Mouse (Mus musculus) stomach, postnatal 0 days (tissue): Measurements from ENCODE around the gene Dapk2. TPM values are rescaled to one million over a fixed set of nuclear protein-coding genes. Genes with fewer than 3 reads are reported as not detected.

Experiments
- ATAC-seq: fragments of 200-750 bp; cut with Nextera tagmentation; 2 replicates; pipeline ENCODE4 v1.8.0; 2017; ENCODE audit not compliant: low FRiP score, low TSS enrichment
- DNase-seq: peaks from one replicate; pipeline ENCODE4 v3.0.0-alpha.2; 2016; ENCODE audit warnings: low spot score
- H3K27ac ChIP-seq: fragments of 300-500 bp; sonication (generic); replicated peaks from 2 replicates; pipeline ENCODE4 v1.5.1; 2014; ENCODE audit warnings: mild to moderate bottlenecking, control low read depth
- H3K27me3 ChIP-seq: fragments of 300-500 bp; sonication (generic); 2 replicates; pipeline ENCODE4 v1.6.1; 2014; ENCODE audit warnings: low read length; ENCODE audit not compliant: control insufficient read depth, insufficient read depth
- H3K36me3 ChIP-seq: fragments of 300-500 bp; sonication (generic); 2 replicates; pipeline ENCODE4 v1.6.1; 2014; ENCODE audit warnings: low read length, mixed read lengths; ENCODE audit not compliant: control insufficient read depth, insufficient read depth
- H3K4me1 ChIP-seq: fragments of 300-500 bp; sonication (generic); replicated peaks from 2 replicates; pipeline ENCODE4 v1.6.1; 2014; ENCODE audit warnings: antibody characterized with exemption; ENCODE audit not compliant: control insufficient read depth, insufficient read depth
- H3K4me2 ChIP-seq: fragments of 300-500 bp; sonication (generic); replicated peaks from 2 replicates; pipeline ENCODE4 v1.6.1; 2014; ENCODE audit warnings: low read depth, mild to moderate bottlenecking, control low read depth, moderate library complexity
- H3K4me3 ChIP-seq: fragments of 300-500 bp; sonication (generic); 2 replicates; pipeline ENCODE4 v1.5.1; 2014; ENCODE audit warnings: low read depth, low read length, control low read depth
- H3K9ac ChIP-seq: fragments of 300-500 bp; sonication (generic); 2 replicates; pipeline ENCODE4 v1.6.1; 2014; ENCODE audit warnings: mild to moderate bottlenecking, low read length, control low read depth, mixed read lengths
- H3K9me3 ChIP-seq: fragments of 300-500 bp; sonication (generic); 2 replicates; pipeline ENCODE4 v1.6.1; 2016; ENCODE audit warnings: low read length; ENCODE audit not compliant: control insufficient read depth
- CTCF ChIP-seq: IDR thresholded peaks from 2 replicates; pipeline ENCODE4 v1.5.1; 2016; ENCODE audit warnings: antibody characterized with exemption, low read depth, mild to moderate bottlenecking, moderate library complexity
- EP300 ChIP-seq: optimal IDR thresholded peaks from 2 replicates; pipeline ENCODE3; 2016; ENCODE audit warnings: antibody characterized with exemption
- WGBS: fragments of 180-500 bp; shearing (Covaris S2); extraction: QIAGEN DNeasy Blood & Tissue Kit; methylation state at CpG from one replicate; pipeline ENCODE4 v1.1.7; 2014; 5-methylcytosine and 5-hydroxymethylcytosine counted together
- polyA plus RNA-seq: library from polyadenylated mRNA; unstranded; fragments of >200 nt; fragmentation: Nextera tagmentation; extraction: Ambion mirVana; gene quantifications from 2 replicates; pipeline ENCODE4 v1.2.1, GENCODE M21; 2015

Gene Dapk2
- polyA plus RNA-seq, 1 experiment from 2014 or later, result 11.8 TPM

GRCm38 (mm10) chr9:66124111-66124531 is 33.9 kb upstream of the Dapk2 start:
- DNase-seq (peak; percentile 52), ATAC-seq (no peak)
- TF ChIP-seq EP300 (no peak), CTCF (no peak)
- H3K4me3 ChIP-seq, result peak overlapping the region; percentile 85
- peak overlapping the region; percentile 90 for H3K27ac ChIP-seq
- H3K36me3 ChIP-seq, result no peaks in the 10 kb centered on the region
- H3K27me3 ChIP-seq, result no peaks in the 10 kb centered on the region
- peak overlapping the region; percentile 80 for H3K4me2 ChIP-seq
- under 1% methylated on average over 12 of the region's 12 CpGs for WGBS
- peak overlapping the region; percentile 82 for H3K9ac ChIP-seq
- 0 out of 2 replicates have a peak, but pooled peaks cover 3% of the 10 kb centered on the region for H3K4me1 ChIP-seq
- no peaks in the 10 kb centered on the region for H3K9me3 ChIP-seq

GRCm38 (mm10) chr9:66124681-66125542 is 33.1 kb upstream of the Dapk2 start:
- Histone ChIP-seq H3K27me3 (no peaks in the 10 kb centered on the region), H3K9ac (peak overlapping the region; percentile 82), H3K4me2 (peak overlapping the region; percentile 80), H3K4me3 (peak overlapping the region; percentile 85), H3K36me3 (no peaks in the 10 kb centered on the region), H3K9me3 (no peaks in the 10 kb centered on the region), H3K4me1 (0 out of 2 replicates have a peak, but pooled peaks cover 3% of the 10 kb centered on the region), H3K27ac (peak overlapping the region; percentile 90)
- WGBS, result 14% methylated on average over 33 of the region's 33 CpGs
- DNase-seq (peak; percentile 99), ATAC-seq (peak; percentile 99)
- TF ChIP-seq EP300 (no peak), CTCF (no peak; the same call in 1 of the 2 replicates)

GRCm38 (mm10) chr9:66125543-66126455 is 32.2 kb upstream of the Dapk2 start:
- Histone ChIP-seq H3K27ac (peak overlapping the region; percentile 67), H3K9me3 (no peaks in the 10 kb centered on the region), H3K9ac (no peak overlapping the region), H3K4me1 (0 out of 2 replicates have a peak, but pooled peaks cover 3% of the 10 kb centered on the region), H3K4me2 (peak overlapping the region; percentile 69), H3K36me3 (no peaks in the 10 kb centered on the region), H3K27me3 (no peaks in the 10 kb centered on the region), H3K4me3 (peak overlapping the region; percentile 50)
- DNase-seq (no peak), ATAC-seq (no peak)
- WGBS, result 47% methylated on average over 12 of the region's 12 CpGs
- TF ChIP-seq CTCF (no peak), EP300 (no peak)

- under 1% methylated on average over 34 of the region's 34 CpGs for WGBS
- peak; percentile 85 for ATAC-seq
These were observed 31.4 kb upstream of the Dapk2 start, which contains the start of the genes Snx1 and Ciao2a for GRCm38 (mm10) chr9:66126456-66127192. Snx1 (minus strand) TSS chr9:66126587. Ciao2a (plus strand) TSS chr9:66126611.

GRCm38 (mm10) chr9:66127193-66127546 is 30.9 kb upstream of the Dapk2 start:
- H3K4me1 ChIP-seq, result 0 out of 2 replicates have a peak, but pooled peaks cover 3% of the 10 kb centered on the region
- H3K27ac ChIP-seq, result peak overlapping the region; percentile 50; the same call in 1 of the 2 replicates
- peak overlapping the region; percentile 50 for H3K4me3 ChIP-seq
- peak overlapping the region; percentile 69 for H3K4me2 ChIP-seq
- H3K9ac ChIP-seq, result peak overlapping the region; percentile 54
- no peak; the same call in 1 of the 2 replicates for ATAC-seq
- 34% methylated on average over 6 of the region's 6 CpGs for WGBS
- TF ChIP-seq EP300, result no peak
- no peak for TF ChIP-seq CTCF
- no peaks in the 10 kb centered on the region for H3K36me3 ChIP-seq
- H3K9me3 ChIP-seq, result no peaks in the 10 kb centered on the region
- DNase-seq, result no peak
- H3K27me3 ChIP-seq, result no peaks in the 10 kb centered on the region

More at GRCm38 (mm10) chr9:66126456-66127192, 31.4 kb upstream of the Dapk2 start, which contains the start of the genes Snx1 and Ciao2a:
- H3K9me3 ChIP-seq, result no peaks in the 10 kb centered on the region
- H3K27ac ChIP-seq, result peak within 1 kb of the TSS; percentile 67
- H3K9ac ChIP-seq, result peak within 1 kb of the TSS; percentile 54
- H3K4me3 ChIP-seq, result peak within 1 kb of the TSS; percentile 50
- H3K36me3 ChIP-seq, result no peaks in the 10 kb centered on the region
- no peak for TF ChIP-seq EP300
- peak; percentile 28 for TF ChIP-seq CTCF
- no peaks in the 10 kb centered on the region for H3K27me3 ChIP-seq
- DNase-seq, result peak; percentile 92
- H3K4me2 ChIP-seq, result peak within 1 kb of the TSS; percentile 69
- H3K4me1 ChIP-seq, result 0 out of 2 replicates have a peak, but pooled peaks cover 3% of the 10 kb centered on the region
